Mouse (Mus musculus) layer of hippocampus, adult 2 months (tissue): ENCODE measurements around the gene Ghrl. TPM values are rescaled to one million over a fixed set of nuclear protein-coding genes. Genes with fewer than 3 reads are reported as not detected.

Experiments used
- DNase-seq, 2 experiments: peaks; one replicate each; pipeline ENCODE4 v3.0.0; 2022; ENCODE audit warnings: low spot score in 2 of 2
- H3K27ac ChIP-seq: fragments of 200-600 bp; 2 replicates; pipeline ENCODE4 v1.8.1; 2022
- H3K4me3 ChIP-seq: fragments of 200-600 bp; 2 replicates; pipeline ENCODE4 v1.8.1; 2022; ENCODE audit warnings: mild to moderate bottlenecking
- CTCF ChIP-seq: fragments of 200-600 bp; conservative IDR thresholded peaks from 2 replicates; pipeline ENCODE4 v1.8.1; 2022; ENCODE audit warnings: antibody characterized with exemption, mild to moderate bottlenecking, moderate library complexity
- long read RNA-seq, 2 experiments: library from polyadenylated mRNA; stranded (forward); transcript quantifications; one replicate each; pipeline ENCODE4 v2.0.0; 2021; ENCODE audit warnings: borderline mapping rate in 2 of 2
- total RNA-seq, 2 experiments: library from RNA; stranded (reverse); gene quantifications; 2 replicates each; pipeline ENCODE4 v1.2.3; 2021

Ghrl gene
- total RNA-seq, result not detected
- long read RNA-seq, experiment 1, result 0 reads
- long read RNA-seq, experiment 2, result 0 reads

GRCm38 (mm10) chr6:113719878-113720277 lies at the start of gene Ghrl:
TSS of gene Ghrl (minus strand) at chr6:113719880.
- no peak within 1 kb of the TSS for H3K4me3 ChIP-seq
- H3K27ac ChIP-seq, result no peak within 1 kb of the TSS
- no peak for TF ChIP-seq CTCF
- no peak for DNase-seq

DNA sequence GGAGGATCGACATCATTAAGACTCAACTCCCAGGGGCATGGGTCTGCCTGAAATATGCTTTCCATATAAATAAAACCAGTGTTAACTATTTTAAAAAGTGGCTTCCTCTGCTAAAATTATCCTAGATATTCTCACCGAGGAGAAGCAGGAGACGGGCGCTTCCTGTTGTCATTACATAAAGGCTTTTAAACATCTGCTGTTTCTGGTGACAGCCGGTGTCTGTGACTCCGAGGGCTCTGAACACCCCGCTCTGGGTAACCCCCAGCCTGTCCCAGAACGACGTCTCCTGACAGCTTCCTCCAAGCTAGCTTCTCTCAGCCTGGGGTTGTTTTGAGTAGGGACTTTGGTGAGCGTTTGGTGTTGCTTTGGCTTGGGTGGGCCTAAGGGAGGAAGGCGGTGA lies 49.1 kb upstream of the Ghrl start:
- no peak overlapping the region for H3K4me3 ChIP-seq
- peak in 1 of 2 experiments; percentile 45 for DNase-seq
- TF ChIP-seq CTCF, result no peak
- H3K27ac ChIP-seq, result peak overlapping the region; percentile 1; the same call in 1 of the 2 replicates

DNA sequence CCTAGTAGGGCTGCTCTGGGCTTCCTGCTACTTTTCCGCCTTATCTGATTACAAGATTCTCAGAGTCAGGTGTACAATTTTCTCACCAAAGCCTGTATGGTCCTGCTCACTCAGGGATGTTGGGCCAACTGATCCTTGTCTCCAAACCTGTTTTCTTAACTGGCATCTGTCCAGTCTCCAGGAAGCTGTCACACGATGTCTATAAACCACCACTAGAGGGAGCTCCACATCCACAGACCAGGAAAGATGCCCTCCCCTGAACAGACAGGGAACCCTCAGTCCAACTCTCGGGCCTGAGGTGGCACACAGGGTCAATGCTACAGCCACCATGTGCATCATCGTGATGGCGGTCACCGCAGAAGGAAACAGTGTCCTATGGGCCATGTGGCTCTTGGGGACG lies 42.0 kb upstream of the Ghrl start:
- peak; percentile 95 for TF ChIP-seq CTCF
- H3K4me3 ChIP-seq, result no peak overlapping the region
- peak; percentile 46 to 76 for DNase-seq
- H3K27ac ChIP-seq, result peak overlapping the region; percentile 32; the same call in 1 of the 2 replicates

GRCm38 (mm10) chr6:113749119-113749685 lies 29.5 kb upstream of the Ghrl start:
- H3K27ac ChIP-seq, result no peak overlapping the region

DNA sequence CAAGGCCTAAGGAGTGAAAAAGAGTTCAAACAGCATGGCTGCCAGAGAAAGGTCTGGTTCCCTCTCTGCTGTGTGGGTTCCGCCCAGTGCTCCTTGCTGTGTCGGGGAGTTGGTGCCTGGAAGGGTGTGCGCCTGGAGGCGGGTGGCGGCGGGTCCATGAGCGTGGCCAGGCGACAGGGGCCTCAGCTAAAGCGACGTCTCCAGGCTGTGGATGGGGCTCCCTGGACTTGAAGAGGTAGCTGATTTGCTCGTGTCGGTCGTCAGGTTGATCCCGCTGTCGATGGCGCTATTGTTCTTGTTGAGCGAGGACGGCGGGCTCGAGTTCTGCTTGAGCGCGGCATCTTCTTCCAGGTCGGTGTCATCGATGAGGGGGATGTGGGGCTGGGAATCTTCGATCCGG lies 28.7 kb upstream of the Ghrl start:
- Histone ChIP-seq H3K27ac (peak overlapping the region; percentile 2; the same call in 1 of the 2 replicates), H3K4me3 (no peak overlapping the region)
- TF ChIP-seq CTCF, result no peak
- no peak for DNase-seq

More at GRCm38 (mm10) chr6:113749119-113749685, 29.5 kb upstream of the Ghrl start:
- no peak overlapping the region for H3K4me3 ChIP-seq
- TF ChIP-seq CTCF, result no peak
- no peak for DNase-seq

GRCm38 (mm10) chr6:113747284-113747683 lies 27.6 kb upstream of the Ghrl start:
- H3K4me3 ChIP-seq, result no peak overlapping the region
- H3K27ac ChIP-seq, result no peak overlapping the region
- no peak for DNase-seq
- no peak for TF ChIP-seq CTCF

DNA sequence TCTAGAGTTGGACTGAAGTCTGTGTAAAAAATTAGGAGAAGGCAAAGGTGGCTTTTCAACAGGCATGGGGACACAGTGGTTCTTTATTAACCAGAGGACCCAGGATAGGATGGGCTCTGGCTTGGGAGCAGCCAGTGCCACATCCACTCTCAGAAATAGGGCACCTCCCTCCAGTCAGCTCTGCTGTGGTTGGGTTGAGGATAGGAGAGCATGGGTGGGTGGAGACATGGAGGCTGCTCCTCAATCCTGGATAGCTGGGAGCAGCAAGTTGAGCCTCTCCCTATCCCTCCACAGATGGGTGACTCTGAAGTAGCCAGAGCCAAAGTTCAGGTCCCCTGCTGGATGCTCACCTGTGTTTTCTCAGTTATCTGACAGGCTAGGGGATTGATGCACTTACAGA lies 25.4 kb upstream of the Ghrl start:
- DNase-seq, result no peak
- TF ChIP-seq CTCF, result no peak
- Histone ChIP-seq H3K4me3 (no peak overlapping the region), H3K27ac (no peak overlapping the region)

DNA sequence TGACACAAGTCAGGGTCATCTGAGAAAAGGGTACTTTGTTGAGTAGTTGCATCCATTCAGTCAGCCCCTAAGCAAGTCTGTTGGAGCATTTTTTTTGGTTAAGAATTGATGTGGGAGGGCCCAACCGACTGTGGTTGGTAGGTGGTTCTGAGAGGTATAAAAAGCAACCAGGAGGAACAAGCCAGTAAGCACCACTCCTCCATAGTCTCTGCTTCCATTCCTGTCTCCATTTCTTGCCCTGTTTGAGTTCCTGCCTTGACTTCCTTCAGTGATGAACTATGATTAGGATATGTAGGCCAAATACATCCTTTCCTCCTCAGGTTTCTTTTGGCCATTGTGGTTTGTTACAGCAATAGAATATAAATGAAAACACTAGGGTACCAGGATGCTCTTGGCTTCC lies 23.4 kb upstream of the Ghrl start:
- TF ChIP-seq CTCF, result no peak
- Histone ChIP-seq H3K27ac (0 out of 2 replicates have a peak overlapping the region, but pooled peaks have one; percentile 15), H3K4me3 (no peak overlapping the region)
- no peak for DNase-seq

DNA sequence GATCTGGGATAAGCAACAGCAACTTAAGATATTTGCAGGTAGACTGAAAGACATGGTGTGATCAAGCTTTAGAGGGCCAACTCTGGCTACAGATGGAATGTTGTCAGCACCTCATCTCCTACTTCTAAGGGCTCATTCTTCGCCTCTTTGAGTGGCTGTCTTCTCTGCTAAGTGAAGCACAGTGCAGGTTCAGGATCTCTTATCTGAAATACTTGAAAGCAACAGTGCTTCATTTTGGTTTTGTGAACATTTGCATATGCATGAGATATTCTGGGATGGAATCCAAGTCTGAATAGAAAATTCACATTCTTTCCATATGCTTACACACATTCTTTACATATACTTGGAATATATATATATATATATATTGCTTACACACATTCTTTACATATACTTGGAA lies 22.6 kb upstream of the Ghrl start:
- no peak for DNase-seq
- no peak for TF ChIP-seq CTCF
- Histone ChIP-seq H3K4me3 (no peak overlapping the region), H3K27ac (peak overlapping the region; percentile 47; the same call in 1 of the 2 replicates)

DNA sequence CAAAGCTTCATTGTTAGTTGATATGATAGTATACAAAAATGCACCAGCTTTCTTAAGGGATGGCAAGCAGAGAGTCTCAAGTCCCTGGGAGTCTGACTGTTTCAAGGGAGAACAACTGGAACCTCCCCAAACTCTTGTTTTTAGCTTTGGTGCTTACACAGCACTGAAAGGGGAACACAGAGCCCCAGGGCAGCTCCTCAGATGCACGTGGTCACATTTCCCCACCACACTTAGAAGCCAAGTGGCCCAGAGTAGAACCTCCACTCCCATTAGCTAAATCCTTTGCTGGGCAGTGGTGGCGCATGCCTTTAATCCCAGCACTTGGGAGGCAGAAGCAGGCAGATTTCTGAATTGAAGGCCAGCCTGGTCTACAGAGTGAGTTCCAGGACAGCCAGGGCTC lies 21.7 kb upstream of the Ghrl start:
- no peak for TF ChIP-seq CTCF
- H3K27ac ChIP-seq, result peak overlapping the region; percentile 91; the same call in 1 of the 2 replicates
- H3K4me3 ChIP-seq, result no peak overlapping the region
- DNase-seq, result no peak

DNA sequence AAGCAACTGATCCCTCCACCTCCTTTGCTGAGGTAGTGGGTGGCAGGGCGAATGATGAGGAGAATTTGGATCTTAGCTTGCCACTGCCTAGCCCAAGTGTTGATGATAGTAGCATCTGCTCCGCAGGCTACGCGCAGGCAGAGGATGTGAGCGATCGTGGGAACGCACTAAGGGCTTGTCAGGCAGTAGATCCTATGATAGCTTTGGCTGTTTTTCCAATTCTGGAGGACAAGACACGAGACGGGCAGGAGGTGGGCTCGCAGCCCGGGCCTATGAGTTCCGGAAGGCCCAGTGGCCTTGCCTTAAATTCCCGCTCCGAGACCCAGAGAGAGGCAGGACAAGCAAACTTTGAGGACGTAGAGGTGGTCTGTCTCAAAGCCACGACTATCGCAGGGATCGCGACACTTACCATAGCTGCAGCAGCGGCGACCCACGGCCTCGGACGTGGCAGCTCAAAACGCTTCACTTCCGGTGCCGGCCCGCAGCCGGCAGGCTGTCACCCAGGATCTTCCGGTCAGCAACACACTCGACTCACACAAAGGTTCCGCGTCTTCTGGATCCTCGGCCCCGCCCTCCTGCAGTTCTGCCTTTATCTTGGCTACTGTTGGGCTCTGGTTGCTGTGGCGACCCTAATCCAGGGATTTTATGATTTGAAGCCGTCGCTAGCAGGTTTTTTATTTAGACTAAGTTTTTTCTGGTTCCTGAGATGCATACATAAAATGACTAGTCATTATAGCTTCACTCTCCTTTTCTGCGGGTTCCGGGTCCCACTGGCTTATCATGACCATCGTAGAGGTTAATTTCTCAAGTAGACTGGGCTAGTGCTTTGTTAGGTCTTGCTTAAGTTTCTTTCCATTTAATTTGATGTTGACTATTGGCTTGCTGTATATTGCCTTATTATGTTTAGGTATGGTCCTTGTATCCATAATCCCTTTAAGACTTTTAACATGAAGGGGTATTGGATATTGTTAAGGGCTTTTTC lies 20.8 kb upstream of the Ghrl start, which contains the start of gene Sec13:
Gene Sec13, minus strand, starts transcription at position 508 of the 982 bp plus-strand sequence.
- peak; percentile 84 to 87 for DNase-seq
- H3K4me3 ChIP-seq, result peak within 1 kb of the TSS; percentile 78
- H3K27ac ChIP-seq, result peak within 1 kb of the TSS; percentile 91
- no peak for TF ChIP-seq CTCF

GRCm38 (mm10) chr6:113737318-113738046 lies 17.8 kb upstream of the Ghrl start:
- no peak for TF ChIP-seq CTCF
- H3K27ac ChIP-seq, result no peak overlapping the region
- H3K4me3 ChIP-seq, result no peak overlapping the region
- no peak for DNase-seq

DNA sequence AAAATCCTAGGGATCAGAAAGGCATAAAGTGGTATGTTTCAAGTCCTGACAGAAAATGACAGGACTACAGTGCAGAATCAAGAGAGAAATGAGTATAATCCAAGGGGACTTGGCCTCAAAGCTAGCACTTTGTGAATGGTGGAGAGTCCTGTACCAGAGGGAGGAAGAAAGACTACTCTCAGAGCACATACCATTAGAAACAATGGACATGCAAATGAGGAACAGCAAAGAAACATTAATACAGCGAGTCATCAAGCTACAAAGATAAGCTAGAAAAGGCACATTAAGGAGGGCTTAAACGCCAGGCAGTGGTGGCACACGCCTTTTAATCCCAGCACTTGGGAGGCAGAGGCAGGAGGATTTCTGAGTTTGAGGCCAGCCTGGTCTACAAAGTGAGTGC lies 11.6 kb upstream of the Ghrl start:
- Histone ChIP-seq H3K27ac (no peak overlapping the region), H3K4me3 (no peak overlapping the region)
- no peak for TF ChIP-seq CTCF
- DNase-seq, result no peak
